Mouse (Mus musculus) liver, embryonic 16.5 days (tissue): ENCODE data around the gene Cd109. TPM values are rescaled to one million over a fixed set of nuclear protein-coding genes. Genes with fewer than 3 reads are reported as not detected.

Source experiments
- ATAC-seq: fragments of 200-750 bp; cut with Nextera tagmentation; 2 replicates; pipeline ENCODE4 v1.8.0; 2017; ENCODE audit warnings: low read depth, mild to moderate bottlenecking, moderate number of reproducible peaks, moderate library complexity
- H3K27ac ChIP-seq: fragments of 300-500 bp; sonication (generic); 2 replicates; pipeline ENCODE4 v1.5.1; 2014; ENCODE audit warnings: mild to moderate bottlenecking, low read length
- H3K27me3 ChIP-seq: fragments of 300-500 bp; sonication (generic); 2 replicates; pipeline ENCODE4 v1.6.1; 2014; ENCODE audit warnings: low read depth, low read length, mixed read lengths; ENCODE audit not compliant: control insufficient read depth, insufficient read depth
- H3K36me3 ChIP-seq: fragments of 300-500 bp; sonication (generic); 2 replicates; pipeline ENCODE4 v1.6.1; 2014; ENCODE audit warnings: mild to moderate bottlenecking; ENCODE audit not compliant: control insufficient read depth, insufficient read depth
- H3K4me1 ChIP-seq: fragments of 300-500 bp; sonication (generic); 2 replicates; pipeline ENCODE4 v1.6.1; 2014; ENCODE audit warnings: low read depth, low read length, mixed read lengths; ENCODE audit not compliant: control insufficient read depth
- H3K4me2 ChIP-seq: fragments of 300-500 bp; sonication (generic); 2 replicates; pipeline ENCODE4 v1.6.1; 2014; ENCODE audit warnings: low read depth, low read length, mixed read lengths
- H3K4me3 ChIP-seq: fragments of 300-500 bp; sonication (generic); 2 replicates; pipeline ENCODE4 v1.5.1; 2014; ENCODE audit warnings: low read depth, mild to moderate bottlenecking, low read length
- H3K9ac ChIP-seq: fragments of 300-500 bp; sonication (generic); 2 replicates; pipeline ENCODE4 v1.6.1; 2014; ENCODE audit warnings: low read depth, low read length
- H3K9me3 ChIP-seq: fragments of 300-500 bp; sonication (generic); replicated peaks from 2 replicates; pipeline ENCODE4 v1.6.1; 2016; ENCODE audit warnings: low read length; ENCODE audit not compliant: control insufficient read depth
- WGBS: fragments of 180-500 bp; shearing (Covaris S2); extraction: QIAGEN DNeasy Blood & Tissue Kit; methylation state at CpG from one replicate; pipeline ENCODE4 v1.1.7; 2014; ENCODE audit not compliant: insufficient replicate concordance; 5-methylcytosine and 5-hydroxymethylcytosine counted together
- polyA plus RNA-seq: library from polyadenylated mRNA; unstranded; fragments of >200 nt; fragmentation: Nextera tagmentation; extraction: Ambion mirVana; gene quantifications from 2 replicates; pipeline ENCODE4 v1.2.1, GENCODE M21; 2015

Gene Cd109
- polyA plus RNA-seq = 0.07 and 0.15 TPM in 2 replicates

- Histone ChIP-seq H3K27me3 (peaks cover 31% of the 10 kb centered on the region), H3K4me2 (peak within 1 kb of the TSS; percentile 49), H3K4me3 (peak within 1 kb of the TSS; percentile 36), H3K9me3 (no peaks in the 10 kb centered on the region), H3K9ac (no peak within 1 kb of the TSS), H3K36me3 (no peaks in the 10 kb centered on the region), H3K27ac (no peak within 1 kb of the TSS), H3K4me1 (no peaks in the 10 kb centered on the region)
- no peak for ATAC-seq
- under 1% methylated on average over 43 of the region's 43 CpGs for WGBS
Observed at GRCm38 (mm10) chr9:78615401-78616021, at the start of gene Cd109. Gene Cd109, plus strand, starts transcription at chr9:78615546.

GRCm38 (mm10) chr9:78569934-78570333 lies 45.4 kb upstream of the Cd109 start:
- no peak for ATAC-seq
- no peaks in the 10 kb centered on the region for H3K4me1 ChIP-seq
- no peaks in the 10 kb centered on the region for H3K27me3 ChIP-seq
- H3K4me2 ChIP-seq = no peak overlapping the region
- 81% methylated on average over 9 of the region's 9 CpGs for WGBS
- peaks cover 7% of the 10 kb centered on the region for H3K36me3 ChIP-seq
- no peak overlapping the region for H3K27ac ChIP-seq
- H3K4me3 ChIP-seq = no peak overlapping the region
- no peaks in the 10 kb centered on the region for H3K9me3 ChIP-seq
- no peak overlapping the region for H3K9ac ChIP-seq

- Histone ChIP-seq H3K4me2 (no peak overlapping the region), H3K27me3 (no peaks in the 10 kb centered on the region), H3K9ac (no peak overlapping the region), H3K36me3 (peaks cover 3% of the 10 kb centered on the region; the same call in 1 of the 2 replicates), H3K4me1 (no peaks in the 10 kb centered on the region), H3K9me3 (no peaks in the 10 kb centered on the region), H3K27ac (no peak overlapping the region), H3K4me3 (no peak overlapping the region)
- WGBS = 81% methylated on average over 5 of the region's 5 CpGs
- ATAC-seq = no peak
Observed at GRCm38 (mm10) chr9:78576466-78576865, 38.9 kb upstream of the Cd109 start.

- Histone ChIP-seq H3K4me3 (no peak overlapping the region), H3K4me2 (no peak overlapping the region), H3K27ac (no peak overlapping the region), H3K27me3 (no peaks in the 10 kb centered on the region), H3K4me1 (no peaks in the 10 kb centered on the region), H3K9me3 (no peaks in the 10 kb centered on the region), H3K9ac (no peak overlapping the region), H3K36me3 (peaks cover 3% of the 10 kb centered on the region; the same call in 1 of the 2 replicates)
- ATAC-seq = no peak
- WGBS = 43% methylated on average over 7 of the region's 7 CpGs
Observed at GRCm38 (mm10) chr9:78578824-78579223, 36.5 kb upstream of the Cd109 start.

- peaks cover 3% of the 10 kb centered on the region; the same call in 1 of the 2 replicates for H3K36me3 ChIP-seq
- no peak overlapping the region for H3K4me3 ChIP-seq
- H3K9ac ChIP-seq = no peak overlapping the region
- WGBS = 75% methylated on average over 10 of the region's 10 CpGs
- no peak overlapping the region for H3K4me2 ChIP-seq
- H3K27me3 ChIP-seq = no peaks in the 10 kb centered on the region
- no peak overlapping the region for H3K27ac ChIP-seq
- no peak for ATAC-seq
- H3K4me1 ChIP-seq = no peaks in the 10 kb centered on the region
- no peaks in the 10 kb centered on the region for H3K9me3 ChIP-seq
Observed at GRCm38 (mm10) chr9:78579644-78580396, 35.5 kb upstream of the Cd109 start.

GRCm38 (mm10) chr9:78587218-78587883 lies 28.0 kb upstream of the Cd109 start:
- peak; percentile 20 for ATAC-seq
- no peaks in the 10 kb centered on the region for H3K9me3 ChIP-seq
- H3K9ac ChIP-seq = peak overlapping the region; percentile 77
- H3K4me2 ChIP-seq = peak overlapping the region; percentile 89
- no peaks in the 10 kb centered on the region for H3K36me3 ChIP-seq
- H3K4me3 ChIP-seq = peak overlapping the region; percentile 72
- H3K27ac ChIP-seq = 0 out of 2 replicates have a peak overlapping the region, but pooled peaks have one; percentile 29
- under 1% methylated on average over 31 of the region's 31 CpGs for WGBS
- no peaks in the 10 kb centered on the region for H3K27me3 ChIP-seq
- H3K4me1 ChIP-seq = peaks cover 10% of the 10 kb centered on the region

GRCm38 (mm10) chr9:78587914-78588313 lies 27.4 kb upstream of the Cd109 start, which contains the start of gene Slc17a5:
Gene Slc17a5, minus strand, starts transcription at chr9:78588041.
- WGBS = under 1% methylated on average over 27 of the region's 27 CpGs
- ATAC-seq = peak; percentile 97
- H3K27me3 ChIP-seq = no peaks in the 10 kb centered on the region

GRCm38 (mm10) chr9:78588411-78589033 lies 26.8 kb upstream of the Cd109 start:
- H3K27me3 ChIP-seq = no peaks in the 10 kb centered on the region
- peak overlapping the region; percentile 72 for H3K4me3 ChIP-seq
- H3K9ac ChIP-seq = peak overlapping the region; percentile 46; the same call in 1 of the 2 replicates
- H3K4me2 ChIP-seq = peak overlapping the region; percentile 89
- peak overlapping the region; percentile 60 for H3K27ac ChIP-seq
- peak; percentile 6 for ATAC-seq
- WGBS = 19% methylated on average over 10 of the region's 10 CpGs
- no peaks in the 10 kb centered on the region for H3K9me3 ChIP-seq
- no peaks in the 10 kb centered on the region for H3K36me3 ChIP-seq
- peaks cover 10% of the 10 kb centered on the region for H3K4me1 ChIP-seq

More at GRCm38 (mm10) chr9:78587914-78588313, 27.4 kb upstream of the Cd109 start, which contains the start of gene Slc17a5:
- H3K9me3 ChIP-seq = no peaks in the 10 kb centered on the region
- peak within 1 kb of the TSS; percentile 72 for H3K4me3 ChIP-seq
- peak within 1 kb of the TSS; percentile 77 for H3K9ac ChIP-seq
- peaks cover 10% of the 10 kb centered on the region for H3K4me1 ChIP-seq
- H3K27ac ChIP-seq = peak within 1 kb of the TSS; percentile 60
- H3K4me2 ChIP-seq = peak within 1 kb of the TSS; percentile 89
- H3K36me3 ChIP-seq = no peaks in the 10 kb centered on the region
